Mouse (Mus musculus) ES-Bruce4 (cell line): ENCODE results near the gene Pdk4.

Source experiments
- CTCF ChIP-seq: IDR thresholded peaks from one replicate; pipeline ENCODE4 v1.8.1; 2011; ENCODE audit warnings: low read depth, low read length
- POLR2A ChIP-seq: IDR thresholded peaks from one replicate; pipeline ENCODE4 v1.8.1; 2011; ENCODE audit warnings: low read length; ENCODE audit not compliant: insufficient read depth

- TF ChIP-seq POLR2A = no peak
- no peak for TF ChIP-seq CTCF
These were observed 53.6 kb downstream of the Pdk4 start for GRCm38 (mm10) chr6:5442316-5443085.
